Mouse (Mus musculus) T-helper 17 cell (primary cell): ENCODE data around the gene Selplg.

Experiments used
- in situ Hi-C, 2 experiments: fragments of 300-600 bp; cut with MboI, MseI; formaldehyde crosslinking; loops; 1 replicate in 1 of 2; 2 replicates in 1 of 2; pipeline ENCODE4 v1.15.1; 2025; ENCODE audit warnings: high pct_unique_total_duplicates in 2 of 2

Selplg gene

DNA sequence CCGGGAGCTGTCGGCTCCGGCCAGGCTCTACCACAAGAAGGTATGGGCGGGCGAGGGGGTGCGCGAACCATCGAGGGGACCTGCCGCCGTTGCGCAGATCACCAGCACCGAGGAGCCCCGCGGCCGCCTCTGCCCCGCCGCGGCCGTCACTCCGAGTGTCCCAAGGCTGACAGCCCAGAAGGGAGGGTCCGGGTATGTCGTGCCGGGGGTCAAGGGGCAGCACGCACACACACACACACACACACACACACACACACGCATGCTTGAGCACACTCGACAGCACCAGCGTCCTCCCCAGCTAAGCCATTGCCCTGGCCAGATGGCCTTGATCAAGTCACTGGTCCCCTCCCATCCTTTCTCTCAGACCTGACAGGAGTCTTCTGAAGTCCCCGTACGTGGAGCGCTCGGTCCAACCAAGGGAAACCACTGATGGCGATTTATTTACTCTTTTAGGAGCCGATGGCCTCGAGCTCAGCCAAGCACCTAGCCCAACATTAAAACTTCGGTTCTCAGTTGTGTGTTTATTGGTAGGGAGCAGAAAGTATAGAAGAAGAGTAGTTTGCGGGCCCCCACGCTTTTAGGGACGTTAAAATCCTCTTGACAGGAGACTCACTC is 59.4 kb downstream of the Selplg start:
- in situ Hi-C loops: loop anchor here (5.0 kb wide), 1 partner anchor 39 kb away; no protein-coding TSS in a partner anchor

DNA sequence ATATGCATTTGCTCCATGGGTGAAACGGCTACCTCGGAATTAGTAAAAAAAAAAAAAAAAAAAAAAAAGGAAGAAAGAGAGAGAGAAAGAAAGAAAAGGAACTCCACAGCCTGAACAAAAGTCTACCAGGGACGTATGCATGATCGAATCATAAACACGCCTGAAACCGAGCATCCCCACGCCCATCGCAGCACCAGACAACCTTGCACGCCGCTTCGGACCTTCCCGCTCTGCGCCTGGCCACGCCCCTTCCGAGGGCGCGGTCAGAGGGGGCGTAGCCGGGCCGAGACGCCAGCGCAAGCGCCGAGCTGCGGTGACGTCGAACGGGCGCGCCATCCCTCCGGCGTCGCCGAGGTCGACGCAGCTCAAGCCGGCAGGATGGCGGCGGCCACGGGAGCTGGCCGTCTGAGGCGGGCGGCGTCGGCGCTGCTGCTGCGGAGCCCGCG is 60.0 kb downstream of the Selplg start, which contains the start of the genes Sart3 and Iscu:
Sart3 (minus strand) TSS at position 61 of the 446 bp plus-strand sequence.
Iscu (plus strand) TSS at position 299 of the 446 bp plus-strand sequence.
- in situ Hi-C loops: loop anchor here (5.0 kb wide), 1 partner anchor 40 kb away; no protein-coding TSS in a partner anchor

DNA sequence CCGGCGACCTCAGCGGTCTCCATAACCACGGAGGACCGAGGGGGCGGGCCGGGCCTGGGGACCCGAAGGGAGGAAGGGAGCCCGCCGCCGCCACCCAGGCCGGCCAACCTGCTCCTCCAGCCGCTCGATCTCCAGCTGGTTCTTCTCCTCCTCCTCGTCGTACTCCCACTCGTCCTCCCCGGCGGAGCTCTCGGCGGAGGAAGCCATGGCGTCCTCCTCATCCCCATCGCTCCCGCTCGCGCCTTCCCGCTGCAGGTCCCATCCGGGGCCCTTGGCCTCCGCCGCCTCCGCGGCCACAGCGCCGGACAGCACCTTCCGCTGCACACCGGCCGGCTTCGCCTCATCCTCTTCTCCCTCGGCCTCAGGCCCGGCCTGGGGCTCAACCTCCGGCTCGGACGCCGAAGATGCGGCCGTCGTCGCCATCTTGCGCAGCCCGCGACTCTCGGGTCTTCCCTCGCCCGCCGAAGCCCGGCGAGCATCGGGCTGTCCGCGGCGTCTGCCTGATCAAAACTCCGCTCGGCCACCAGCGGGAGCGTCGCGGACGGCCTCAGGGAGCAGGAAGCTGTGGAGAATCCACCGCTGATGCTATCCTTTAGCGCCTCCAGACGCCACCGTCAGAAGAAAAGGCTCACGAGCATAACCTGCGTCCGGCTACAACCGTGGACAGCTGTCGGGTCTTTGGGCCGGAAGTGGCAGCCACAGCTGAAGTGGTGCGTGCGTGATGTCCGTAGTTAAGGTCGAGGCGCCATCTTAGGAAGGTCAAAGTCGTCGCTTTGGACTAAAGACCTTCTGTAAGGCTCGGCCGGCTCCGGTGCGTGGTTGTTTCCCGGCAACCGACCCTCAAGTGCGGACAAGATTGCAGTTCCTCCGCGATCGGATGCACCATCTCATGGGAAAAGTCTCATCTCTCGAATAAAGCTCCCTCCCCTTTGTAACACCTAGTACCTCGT is 61.0 kb downstream of the Selplg start:
- in situ Hi-C loops: loop anchor here (5.0 kb wide), 1 partner anchor 41 kb away; no protein-coding TSS in a partner anchor

DNA sequence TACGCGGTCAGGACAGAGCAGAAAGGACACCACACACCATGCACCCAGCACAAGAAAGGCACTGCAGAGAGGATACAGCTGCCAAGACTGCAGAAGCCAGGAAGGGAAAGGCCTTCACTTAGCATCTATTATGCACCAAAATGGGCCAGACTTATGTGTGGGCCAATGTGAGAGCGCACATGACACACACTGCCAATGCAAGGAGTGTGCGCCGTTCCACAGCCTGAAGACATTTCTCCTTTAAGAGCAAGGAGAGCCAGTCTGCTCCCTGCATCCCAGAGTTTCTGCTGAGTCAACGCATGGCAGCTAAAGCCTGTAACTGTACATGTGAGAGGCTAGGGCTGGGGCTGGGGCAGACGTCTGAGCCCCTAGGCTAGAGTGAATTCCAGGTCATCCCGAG is 63.6 kb downstream of the Selplg start:
- in situ Hi-C loops: no loop called here
